Mouse (Mus musculus) ES-E14 (cell line): ENCODE results near the gene Bspry. TPM values are rescaled to one million over a fixed set of nuclear protein-coding genes. Genes with fewer than 3 reads are reported as not detected.

Source experiments
- DNase-seq: peaks from one replicate; pipeline ENCODE4 v3.0.0-alpha.2; 2013; ENCODE audit warnings: low read depth, low spot score
- H3K27ac ChIP-seq: 2 replicates; pipeline ENCODE4 v1.5.1; 2012; ENCODE audit warnings: low read depth, mild to moderate bottlenecking, low read length, moderate library complexity, mixed read lengths; ENCODE audit not compliant: poor library complexity, insufficient read depth, severe bottlenecking
- H3K36me3 ChIP-seq: 2 replicates; pipeline ENCODE4 v1.6.1; 2012; ENCODE audit warnings: mild to moderate bottlenecking, low read length, moderate library complexity, mixed read lengths; ENCODE audit not compliant: control insufficient read depth, poor library complexity, insufficient read depth, severe bottlenecking
- H3K4me1 ChIP-seq, 2 experiments: fragments of 150-350 bp in 1 of 2; sonication (generic) in 1 of 2; 2 replicates each; pipeline ENCODE4 v1.6.1; 2012; ENCODE audit warnings: low read length in 2 of 2, mild to moderate bottlenecking in 1 of 2, mixed read lengths in 1 of 2; ENCODE audit not compliant: control insufficient read depth in 2 of 2, insufficient read depth in 2 of 2, poor library complexity in 1 of 2
- H3K4me3 ChIP-seq, 2 experiments: fragments of 150-350 bp in 1 of 2; sonication (generic) in 1 of 2; 2 replicates each; pipeline ENCODE4 v1.5.1; 2012; ENCODE audit warnings: low read length in 2 of 2, low read depth in 1 of 2, mild to moderate bottlenecking in 1 of 2, mixed read lengths in 1 of 2; ENCODE audit not compliant: insufficient read depth in 1 of 2, poor library complexity in 1 of 2, severe bottlenecking in 1 of 2
- H3K9ac ChIP-seq: 2 replicates; pipeline ENCODE4 v1.6.1; 2012; ENCODE audit warnings: low read depth, mild to moderate bottlenecking, low read length, mixed read lengths; ENCODE audit not compliant: poor library complexity, insufficient read depth, severe bottlenecking
- H3K9me3 ChIP-seq: fragments of 150-350 bp; sonication (generic); 2 replicates; pipeline ENCODE4 v1.6.1; 2012; ENCODE audit warnings: low read depth, mild to moderate bottlenecking, low read length; ENCODE audit not compliant: control insufficient read depth, insufficient read depth
- CHD2 ChIP-seq: IDR thresholded peaks from 2 replicates; pipeline ENCODE4 v1.6.1; 2014; ENCODE audit warnings: mild to moderate bottlenecking, low read depth, low read length, inconsistent platforms
- HCFC1 ChIP-seq: IDR thresholded peaks from 2 replicates; pipeline ENCODE4 v1.6.1; 2012; ENCODE audit warnings: low read length, inconsistent platforms, borderline replicate concordance; ENCODE audit not compliant: insufficient read depth
- MAFK ChIP-seq: IDR thresholded peaks from 2 replicates; pipeline ENCODE4 v1.6.1; 2014; ENCODE audit warnings: mild to moderate bottlenecking, low read depth, low read length, inconsistent platforms; ENCODE audit not compliant: insufficient read depth
- ZC3H11A ChIP-seq: IDR thresholded peaks from 2 replicates; pipeline ENCODE4 v1.6.1; 2012; ENCODE audit warnings: low read depth, mild to moderate bottlenecking, inconsistent platforms, low read length, borderline replicate concordance
- ZNF384 ChIP-seq: IDR thresholded peaks from 2 replicates; pipeline ENCODE4 v1.6.1; 2012; ENCODE audit warnings: low read depth, low read length, inconsistent platforms
- in situ Hi-C, 2 experiments: fragments of 600-800 bp; cut with MboI; formaldehyde crosslinking; loops; one replicate each; pipeline ENCODE4 v1.15.1; 2025; ENCODE audit warnings: low sequenced_read_pairs in 2 of 2, inconsistent platforms in 1 of 2; ENCODE audit not compliant: unreplicated experiment in 2 of 2
- total RNA-seq: library from RNA; depleted of rRNA; stranded (reverse); fragments of 300-350 nt; gene quantifications from 2 replicates; pipeline ENCODE4 v1.2.3, GENCODE M21; 2012

Bspry gene
- total RNA-seq, 1 experiment = 8.9 TPM

GRCm38 (mm10) chr4:62514995-62515394 lies 35.1 kb downstream of the Bspry start:
- H3K4me1 ChIP-seq = peaks cover 0 to 3% of the 10 kb centered on the region in 2 experiments; a peak in 1 of 4 replicates
- TF ChIP-seq CHD2 (no peak), ZNF384 (no peak), MAFK (no peak), ZC3H11A (no peak), HCFC1 (no peak)
- in situ Hi-C loops = no loop called here
- no peaks in the 10 kb centered on the region for H3K9me3 ChIP-seq
- DNase-seq = no peak
- H3K4me3 ChIP-seq = no peak overlapping the region
- no peak overlapping the region for H3K9ac ChIP-seq
- peaks cover 27% of the 10 kb centered on the region; the same call in 1 of the 2 replicates for H3K36me3 ChIP-seq
- no peak overlapping the region for H3K27ac ChIP-seq

GRCm38 (mm10) chr4:62515490-62515889 lies 35.6 kb downstream of the Bspry start:
- in situ Hi-C loops = no loop called here
- Histone ChIP-seq H3K36me3 (peaks cover 22% of the 10 kb centered on the region; the same call in 1 of the 2 replicates), H3K9ac (no peak overlapping the region), H3K4me3 (no peak overlapping the region), H3K9me3 (no peaks in the 10 kb centered on the region), H3K27ac (no peak overlapping the region), H3K4me1 (peaks cover 0 to 3% of the 10 kb centered on the region in 2 experiments; a peak in 1 of 4 replicates)
- TF ChIP-seq ZC3H11A = no peak
- TF ChIP-seq MAFK = no peak
- no peak for TF ChIP-seq ZNF384
- no peak for TF ChIP-seq CHD2
- TF ChIP-seq HCFC1 = no peak
- no peak for DNase-seq

- Histone ChIP-seq H3K4me1 (peaks cover 0 to 3% of the 10 kb centered on the region in 2 experiments; a peak in 1 of 4 replicates), H3K9ac (no peak overlapping the region), H3K27ac (no peak overlapping the region), H3K4me3 (no peak overlapping the region), H3K36me3 (peaks cover 18% of the 10 kb centered on the region; the same call in 1 of the 2 replicates), H3K9me3 (no peaks in the 10 kb centered on the region)
- no peak for DNase-seq
- TF ChIP-seq CHD2 (no peak), ZNF384 (no peak)
- in situ Hi-C loops = no loop called here
These were observed 36.2 kb downstream of the Bspry start for GRCm38 (mm10) chr4:62516079-62516478.

- Histone ChIP-seq H3K36me3 (peaks cover 15% of the 10 kb centered on the region; the same call in 1 of the 2 replicates), H3K9me3 (no peaks in the 10 kb centered on the region), H3K9ac (no peak overlapping the region), H3K27ac (no peak overlapping the region), H3K4me1 (peaks cover 0 to 3% of the 10 kb centered on the region in 2 experiments; a peak in 1 of 4 replicates), H3K4me3 (no peak overlapping the region)
- in situ Hi-C loops = no loop called here
- no peak for DNase-seq
- TF ChIP-seq ZC3H11A = no peak
- TF ChIP-seq HCFC1 = no peak
- no peak for TF ChIP-seq ZNF384
- no peak for TF ChIP-seq MAFK
- no peak for TF ChIP-seq CHD2
These were observed 36.7 kb downstream of the Bspry start for GRCm38 (mm10) chr4:62516579-62516978.

GRCm38 (mm10) chr4:62517046-62517445 lies 37.2 kb downstream of the Bspry start:
- DNase-seq = no peak
- in situ Hi-C loops = no loop called here
- no peaks in the 10 kb centered on the region for H3K9me3 ChIP-seq
- peaks cover 10% of the 10 kb centered on the region; the same call in 1 of the 2 replicates for H3K36me3 ChIP-seq
- H3K27ac ChIP-seq = no peak overlapping the region
- no peak for TF ChIP-seq ZNF384
- no peak for TF ChIP-seq MAFK
- TF ChIP-seq ZC3H11A = no peak
- TF ChIP-seq CHD2 = no peak
- no peak for TF ChIP-seq HCFC1
- no peak overlapping the region for H3K4me3 ChIP-seq
- H3K4me1 ChIP-seq = peaks cover 0 to 3% of the 10 kb centered on the region in 2 experiments; a peak in 1 of 4 replicates
- H3K9ac ChIP-seq = no peak overlapping the region
